Mouse (Mus musculus): ENCODE measurements at regions not wholly inside any gene's neighbourhood (a gene's known extent, or its start where the extent isn't known, plus 50 kb on each side); places are given as distances from the start of the nearest gene placed in this dataset.

DNA sequence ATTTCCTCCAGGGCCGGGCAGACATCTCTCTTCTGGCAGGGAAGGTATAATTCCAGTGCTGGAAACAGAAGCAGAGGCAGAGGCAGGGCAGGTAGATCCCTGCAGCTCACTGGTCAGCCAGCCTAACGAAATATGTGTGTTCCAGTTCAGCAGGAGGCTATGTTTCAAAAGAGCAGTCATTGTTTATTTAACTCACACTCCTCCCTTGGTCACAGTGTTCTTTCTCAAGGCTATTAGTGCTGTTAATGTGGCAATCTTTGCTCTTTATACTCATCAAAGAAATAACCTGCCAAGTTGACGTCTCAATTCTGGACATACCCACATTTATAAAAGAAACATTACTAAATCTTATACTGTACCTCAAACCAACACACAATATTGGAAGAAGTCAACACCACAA, 253.3 kb upstream of the Adgrl3 start:
- no peak for ATAC-seq (ENCODE audit: low FRiP score)
- Histone ChIP-seq H3K9ac (no peak overlapping the region), H3K36me3 (replicated peaks) (no peaks in the 10 kb centered on the region), H3K4me2 (no peak overlapping the region), H3K9me3 (no peaks in the 10 kb centered on the region), H3K27ac (no peak overlapping the region), H3K27me3 (no peaks in the 10 kb centered on the region), H3K4me1 (no peaks in the 10 kb centered on the region), H3K4me3 (replicated peaks) (no peak overlapping the region)
- WGBS: 69% methylated on average over 3 of the region's 3 CpGs

- Histone ChIP-seq H3K4me1 (no peaks in the 10 kb centered on the region), H3K4me2 (no peak overlapping the region), H3K9ac (no peak overlapping the region), H3K27ac (no peak overlapping the region), H3K27me3 (no peaks in the 10 kb centered on the region), H3K9me3 (no peaks in the 10 kb centered on the region), H3K36me3 (replicated peaks) (no peaks in the 10 kb centered on the region), H3K4me3 (replicated peaks) (no peak overlapping the region)
- WGBS: 94% methylated on average over 4 of the region's 4 CpGs
- no peak for ATAC-seq (ENCODE audit: low FRiP score)
Measured at GRCm38 (mm10) chr5:80783892-80784291, 236.0 kb upstream of the Adgrl3 start.

DNA sequence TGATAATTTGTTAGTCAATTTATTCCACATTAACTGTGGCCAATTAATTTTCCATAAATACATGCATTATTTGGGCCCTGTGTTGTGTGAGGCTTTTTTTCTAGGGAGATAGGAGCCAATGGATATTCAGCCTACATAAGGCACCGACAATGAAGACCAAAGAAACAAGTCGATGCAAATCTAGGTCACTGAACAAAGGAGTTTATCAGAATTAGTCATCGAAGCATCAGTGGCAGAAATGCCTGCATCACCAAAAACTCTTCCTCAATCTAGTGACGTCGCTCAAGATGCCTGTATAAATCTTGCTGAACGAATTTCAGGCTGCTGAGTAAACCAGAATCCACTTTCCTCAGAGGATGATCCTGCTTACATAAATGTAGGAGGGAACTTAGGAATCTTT, 235.2 kb upstream of the Adgrl3 start:
- no peak overlapping the region for H3K4me3 ChIP-seq (replicated peaks)
- no peak overlapping the region for H3K4me2 ChIP-seq
- H3K9me3 ChIP-seq: no peaks in the 10 kb centered on the region
- 81% methylated on average over 6 of the region's 6 CpGs for WGBS
- H3K4me1 ChIP-seq: no peaks in the 10 kb centered on the region
- H3K36me3 ChIP-seq (replicated peaks): no peaks in the 10 kb centered on the region
- no peak overlapping the region for H3K9ac ChIP-seq
- no peak overlapping the region for H3K27ac ChIP-seq
- H3K27me3 ChIP-seq: no peaks in the 10 kb centered on the region
- ATAC-seq (ENCODE audit: low FRiP score): no peak

GRCm38 (mm10) chr5:80791658-80792057, 228.3 kb upstream of the Adgrl3 start:
- WGBS: 88% methylated on average over 1 of the region's 1 CpGs
- H3K27me3 ChIP-seq: no peaks in the 10 kb centered on the region
- no peaks in the 10 kb centered on the region for H3K36me3 ChIP-seq (replicated peaks)
- H3K4me3 ChIP-seq (replicated peaks): no peak overlapping the region
- no peak overlapping the region for H3K9ac ChIP-seq
- no peak overlapping the region for H3K27ac ChIP-seq
- H3K4me2 ChIP-seq: no peak overlapping the region
- H3K9me3 ChIP-seq: no peaks in the 10 kb centered on the region
- ATAC-seq (ENCODE audit: low FRiP score): no peak
- H3K4me1 ChIP-seq: no peaks in the 10 kb centered on the region

- Histone ChIP-seq H3K4me3 (replicated peaks) (no peak overlapping the region), H3K27me3 (no peaks in the 10 kb centered on the region), H3K4me1 (no peaks in the 10 kb centered on the region), H3K27ac (no peak overlapping the region), H3K9ac (no peak overlapping the region), H3K4me2 (no peak overlapping the region), H3K36me3 (replicated peaks) (no peaks in the 10 kb centered on the region), H3K9me3 (no peaks in the 10 kb centered on the region)
- no peak for ATAC-seq (ENCODE audit: low FRiP score)
Measured at GRCm38 (mm10) chr5:80799777-80800176, 220.2 kb upstream of the Adgrl3 start.

- Histone ChIP-seq H3K36me3 (replicated peaks) (no peaks in the 10 kb centered on the region), H3K9me3 (no peaks in the 10 kb centered on the region), H3K9ac (no peak overlapping the region), H3K4me2 (no peak overlapping the region), H3K4me3 (replicated peaks) (no peak overlapping the region), H3K27ac (no peak overlapping the region), H3K27me3 (no peaks in the 10 kb centered on the region), H3K4me1 (no peaks in the 10 kb centered on the region)
- 93% methylated on average over 2 of the region's 2 CpGs for WGBS
- no peak for ATAC-seq (ENCODE audit: low FRiP score)
Measured at GRCm38 (mm10) chr5:80812917-80813316, 207.0 kb upstream of the Adgrl3 start.

DNA sequence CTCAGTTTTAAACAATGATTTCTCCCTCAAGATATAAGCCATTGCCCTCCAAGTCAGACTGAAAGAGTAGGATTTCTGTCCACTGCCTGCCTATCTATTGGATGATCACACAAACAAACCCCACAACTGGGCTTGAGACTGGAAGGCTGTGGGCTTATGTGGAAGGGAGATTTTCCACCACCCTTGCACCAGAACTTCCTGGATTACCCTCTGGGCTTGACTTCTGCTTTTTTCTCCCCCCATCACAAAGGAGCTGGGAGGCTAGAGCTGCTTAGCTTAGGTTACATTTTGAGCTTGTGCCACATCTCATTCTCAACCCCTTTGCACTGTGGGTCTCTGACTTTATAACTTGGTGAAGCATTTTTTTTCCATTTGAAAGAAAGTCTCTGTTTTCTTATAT, 200.7 kb upstream of the Adgrl3 start:
- no peaks in the 10 kb centered on the region for H3K27me3 ChIP-seq
- no peak overlapping the region for H3K27ac ChIP-seq
- H3K4me1 ChIP-seq: no peaks in the 10 kb centered on the region
- no peaks in the 10 kb centered on the region for H3K9me3 ChIP-seq
- no peak overlapping the region for H3K4me2 ChIP-seq
- no peak overlapping the region for H3K9ac ChIP-seq
- no peaks in the 10 kb centered on the region for H3K36me3 ChIP-seq (replicated peaks)
- no peak overlapping the region for H3K4me3 ChIP-seq (replicated peaks)
- ATAC-seq (ENCODE audit: low FRiP score): no peak

GRCm38 (mm10) chr5:80842531-80842930, 177.4 kb upstream of the Adgrl3 start:
- 64% methylated on average over 1 of the region's 1 CpGs for WGBS
- no peak for ATAC-seq (ENCODE audit: low FRiP score)

GRCm38 (mm10) chr5:80855034-80855433, 164.9 kb upstream of the Adgrl3 start:
- H3K27ac ChIP-seq: no peak overlapping the region
- no peaks in the 10 kb centered on the region for H3K36me3 ChIP-seq (replicated peaks)
- no peak for ATAC-seq (ENCODE audit: low FRiP score)
- H3K9ac ChIP-seq: no peak overlapping the region
- WGBS: 79% methylated on average over 5 of the region's 5 CpGs
- no peaks in the 10 kb centered on the region for H3K9me3 ChIP-seq
- no peak overlapping the region for H3K4me2 ChIP-seq
- no peak overlapping the region for H3K4me3 ChIP-seq (replicated peaks)
- H3K27me3 ChIP-seq: no peaks in the 10 kb centered on the region
- H3K4me1 ChIP-seq: no peaks in the 10 kb centered on the region

More at GRCm38 (mm10) chr5:80842531-80842930, 177.4 kb upstream of the Adgrl3 start:
- Histone ChIP-seq H3K4me3 (replicated peaks) (no peak overlapping the region), H3K27ac (no peak overlapping the region), H3K9ac (no peak overlapping the region), H3K4me2 (no peak overlapping the region), H3K4me1 (no peaks in the 10 kb centered on the region), H3K36me3 (replicated peaks) (no peaks in the 10 kb centered on the region), H3K27me3 (no peaks in the 10 kb centered on the region), H3K9me3 (no peaks in the 10 kb centered on the region)

DNA sequence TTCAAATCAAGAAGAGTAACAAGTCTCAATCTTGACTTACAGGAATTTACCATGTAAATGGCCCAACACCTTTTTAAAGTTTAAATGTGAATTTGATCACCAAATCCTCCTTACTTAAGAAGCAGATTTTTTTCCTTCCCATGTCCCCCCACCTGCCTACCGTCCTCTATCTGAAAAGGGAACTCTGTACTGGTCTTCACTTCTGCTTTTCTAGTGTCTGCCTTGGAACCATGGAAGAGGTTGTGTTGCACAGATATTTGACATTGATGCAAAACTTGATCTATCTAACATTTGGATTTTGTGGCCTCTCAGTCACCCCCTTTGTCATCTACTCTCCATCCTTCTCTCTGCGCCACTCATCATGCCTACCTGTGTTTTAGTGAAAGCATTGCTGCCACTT, 143.3 kb upstream of the Adgrl3 start:
- H3K36me3 ChIP-seq (replicated peaks): no peaks in the 10 kb centered on the region
- H3K9ac ChIP-seq: no peak overlapping the region
- WGBS: 87% methylated on average over 2 of the region's 2 CpGs
- no peaks in the 10 kb centered on the region for H3K9me3 ChIP-seq
- no peak overlapping the region for H3K4me3 ChIP-seq (replicated peaks)
- no peaks in the 10 kb centered on the region; the same call in 1 of the 2 replicates for H3K4me1 ChIP-seq
- ATAC-seq (ENCODE audit: low FRiP score): no peak
- no peak overlapping the region for H3K27ac ChIP-seq
- no peak overlapping the region for H3K4me2 ChIP-seq
- H3K27me3 ChIP-seq: no peaks in the 10 kb centered on the region

DNA sequence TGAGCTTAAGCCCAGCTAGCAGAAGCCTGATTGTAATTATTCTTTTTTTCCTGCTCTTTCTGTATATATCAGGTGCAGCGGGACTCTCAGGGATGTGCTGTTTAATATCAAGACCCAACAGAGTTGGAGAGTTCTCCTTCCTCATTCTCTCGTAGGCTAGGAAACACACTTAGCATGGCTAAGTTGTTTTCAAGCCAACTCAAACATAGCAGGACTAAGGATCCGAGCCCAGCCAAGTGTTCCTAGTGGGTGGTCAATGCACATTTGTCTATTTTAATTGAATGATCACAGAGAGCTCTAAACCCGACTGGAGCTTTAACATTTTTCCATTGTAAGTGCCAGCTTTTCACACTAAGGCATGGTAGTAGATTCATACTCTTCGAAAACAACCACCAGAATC, 121.7 kb upstream of the Adgrl3 start:
- WGBS: 49% methylated on average over 5 of the region's 5 CpGs
- no peaks in the 10 kb centered on the region for H3K36me3 ChIP-seq (replicated peaks)
- H3K27me3 ChIP-seq: no peaks in the 10 kb centered on the region
- H3K9ac ChIP-seq: no peak overlapping the region
- no peak overlapping the region for H3K27ac ChIP-seq
- H3K4me3 ChIP-seq (replicated peaks): no peak overlapping the region
- no peaks in the 10 kb centered on the region for H3K4me1 ChIP-seq
- no peaks in the 10 kb centered on the region for H3K9me3 ChIP-seq
- no peak for ATAC-seq (ENCODE audit: low FRiP score)
- no peak overlapping the region for H3K4me2 ChIP-seq

DNA sequence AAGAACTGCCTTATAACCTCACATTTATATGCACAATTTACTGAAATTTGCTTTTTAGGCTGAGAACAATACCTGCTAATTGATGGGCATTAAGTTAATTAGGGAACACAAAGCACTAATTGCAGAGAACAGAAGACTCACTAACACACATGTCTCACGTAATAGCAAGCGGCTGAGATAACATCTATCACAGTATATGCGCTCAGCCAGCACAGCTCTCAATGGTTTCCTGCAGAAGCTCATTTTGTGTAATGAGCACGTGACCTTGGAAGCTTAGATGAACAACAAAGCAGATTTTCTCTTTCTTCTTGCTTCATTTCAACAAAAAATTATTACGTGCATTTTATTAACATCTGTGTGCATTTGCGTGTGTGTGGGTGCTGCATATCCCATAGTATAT, 111.2 kb upstream of the Adgrl3 start:
- no peak for ATAC-seq (ENCODE audit: low FRiP score)
- Histone ChIP-seq H3K9me3 (no peaks in the 10 kb centered on the region), H3K4me3 (replicated peaks) (no peak overlapping the region), H3K27me3 (no peaks in the 10 kb centered on the region), H3K9ac (no peak overlapping the region), H3K27ac (no peak overlapping the region), H3K4me1 (no peaks in the 10 kb centered on the region), H3K4me2 (no peak overlapping the region), H3K36me3 (replicated peaks) (no peaks in the 10 kb centered on the region)
- 72% methylated on average over 6 of the region's 6 CpGs for WGBS

DNA sequence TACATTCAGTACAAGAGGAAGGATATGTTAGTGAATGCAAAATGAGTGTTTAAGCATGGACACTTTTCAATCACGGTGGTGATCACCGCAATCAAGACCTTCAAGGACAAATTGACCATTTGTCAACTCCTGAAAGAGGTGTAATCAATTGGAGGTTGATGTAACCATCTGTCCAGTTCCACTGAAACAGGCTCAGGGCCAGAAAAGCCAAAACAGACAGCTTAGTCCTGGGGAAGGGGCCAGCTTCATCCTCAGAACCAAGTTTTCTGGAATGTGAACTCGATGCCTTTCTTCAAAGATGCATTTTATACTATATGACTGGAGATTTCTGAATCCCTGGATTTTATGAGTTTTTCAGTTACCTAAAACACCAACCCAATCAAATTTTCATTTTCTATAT, 81.1 kb upstream of the Adgrl3 start:
- WGBS: 96% methylated on average over 3 of the region's 3 CpGs
- Histone ChIP-seq H3K4me1 (no peaks in the 10 kb centered on the region), H3K27me3 (no peaks in the 10 kb centered on the region), H3K4me3 (replicated peaks) (no peak overlapping the region), H3K4me2 (no peak overlapping the region), H3K9me3 (no peaks in the 10 kb centered on the region), H3K36me3 (replicated peaks) (no peaks in the 10 kb centered on the region), H3K27ac (no peak overlapping the region), H3K9ac (no peak overlapping the region)
- ATAC-seq (ENCODE audit: low FRiP score): no peak

Data from forebrain, embryonic 12.5 days (tissue).